Mouse (Mus musculus): ENCODE measurements around the gene Itgal.

DNA sequence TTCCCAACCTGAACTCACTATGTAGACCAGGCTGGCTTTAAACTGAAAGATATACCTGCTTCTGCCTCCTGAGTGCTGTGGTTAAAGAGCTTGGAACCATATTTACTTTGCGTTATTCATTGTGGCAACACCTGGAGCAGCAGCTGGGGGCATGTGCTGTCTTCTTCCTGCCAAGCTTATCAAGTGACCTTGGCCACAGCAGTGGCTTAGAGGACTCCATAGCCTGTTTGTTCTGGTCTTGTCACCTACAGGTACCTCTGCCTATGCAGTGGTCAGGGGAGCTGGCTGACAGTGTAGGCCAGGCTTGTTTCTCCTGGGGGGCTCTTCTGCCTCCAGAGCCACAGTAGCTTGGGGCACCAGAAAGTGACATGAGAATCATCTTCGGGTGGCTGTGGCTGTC, 12.4 kb downstream of the Itgal start:
- TF ChIP-seq CTCF (IDR thresholded peaks at IDR 0.05; ENCODE audit: low read depth, low read length), result no peak
- TF ChIP-seq POLR2A (IDR thresholded peaks at IDR 0.05; ENCODE audit: extremely low read depth, insufficient read depth, low read length), result no peak
